Mouse (Mus musculus) large intestine, adult 2 months (tissue): ENCODE measurements around the gene Mad2l2. TPM values are rescaled to one million over a fixed set of nuclear protein-coding genes. Genes with fewer than 3 reads are reported as not detected.

Experiments
- DNase-seq: peaks from one replicate; pipeline ENCODE4 v3.0.0-alpha.2; 2012; ENCODE audit warnings: low read depth, low spot score
- WGBS: fragments of 180-500 bp; shearing (Covaris S2); methylation state at CpG from one replicate; pipeline ENCODE4 v1.1.7; 2018; 5-methylcytosine and 5-hydroxymethylcytosine counted together
- polyA plus RNA-seq: library from polyadenylated mRNA; depleted of rRNA; stranded (reverse); fragments of >200 nt; gene quantifications from 2 replicates; pipeline ENCODE4 v1.2.3, GENCODE M21; 2012; rRNA removed

Mad2l2 gene
- 21.5 and 21.8 TPM in 2 replicates for polyA plus RNA-seq

GRCm38 (mm10) chr4:148130133-148130532, at the start of gene Mad2l2:
TSS of gene Mad2l2 (plus strand) at chr4:148130384.
- 3% methylated on average over 17 of the region's 18 CpGs for WGBS
- DNase-seq, result no peak

DNA sequence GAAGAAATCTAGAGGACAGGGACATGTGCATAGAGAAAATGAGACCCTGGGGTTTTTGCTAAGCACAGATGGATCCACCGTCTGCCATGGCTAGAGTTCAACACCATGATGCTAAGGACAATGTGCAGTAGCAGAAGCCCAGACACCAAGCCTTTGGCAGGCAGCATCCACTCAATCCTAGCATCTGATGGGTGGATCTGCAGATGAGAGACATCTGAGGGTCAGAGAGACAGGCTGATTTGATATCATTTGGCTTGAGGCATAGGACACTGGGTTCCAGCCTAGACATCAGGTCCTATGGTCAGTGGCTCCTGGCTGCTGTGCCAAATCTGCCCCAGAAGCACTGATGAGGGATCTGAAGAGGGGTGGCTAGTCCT, 49.6 kb upstream of the Mad2l2 start:
- DNase-seq, result no peak
- WGBS, result 94% methylated on average over 1 of the region's 1 CpGs

DNA sequence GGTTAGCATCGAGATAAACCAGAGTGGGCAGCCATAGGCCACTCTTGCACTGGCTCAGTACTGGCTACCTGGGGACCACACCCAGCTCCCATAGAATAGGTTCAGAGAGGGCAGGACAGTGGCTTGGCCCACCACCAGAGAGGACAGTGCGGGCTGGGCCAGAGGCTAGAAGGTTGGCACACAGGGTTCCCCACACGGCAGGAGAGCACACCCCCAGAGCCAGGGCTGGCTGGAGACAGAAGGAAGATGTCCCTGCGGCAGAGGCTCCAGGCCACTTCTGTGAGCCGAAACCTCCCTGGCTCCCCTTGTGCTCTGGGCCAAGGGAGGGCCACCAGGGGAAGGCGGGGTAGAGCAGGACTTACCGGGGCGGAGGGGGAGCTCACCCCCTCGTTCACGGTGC, 49.0 kb upstream of the Mad2l2 start:
- no peak for DNase-seq
- 90% methylated on average over 10 of the region's 10 CpGs for WGBS

DNA sequence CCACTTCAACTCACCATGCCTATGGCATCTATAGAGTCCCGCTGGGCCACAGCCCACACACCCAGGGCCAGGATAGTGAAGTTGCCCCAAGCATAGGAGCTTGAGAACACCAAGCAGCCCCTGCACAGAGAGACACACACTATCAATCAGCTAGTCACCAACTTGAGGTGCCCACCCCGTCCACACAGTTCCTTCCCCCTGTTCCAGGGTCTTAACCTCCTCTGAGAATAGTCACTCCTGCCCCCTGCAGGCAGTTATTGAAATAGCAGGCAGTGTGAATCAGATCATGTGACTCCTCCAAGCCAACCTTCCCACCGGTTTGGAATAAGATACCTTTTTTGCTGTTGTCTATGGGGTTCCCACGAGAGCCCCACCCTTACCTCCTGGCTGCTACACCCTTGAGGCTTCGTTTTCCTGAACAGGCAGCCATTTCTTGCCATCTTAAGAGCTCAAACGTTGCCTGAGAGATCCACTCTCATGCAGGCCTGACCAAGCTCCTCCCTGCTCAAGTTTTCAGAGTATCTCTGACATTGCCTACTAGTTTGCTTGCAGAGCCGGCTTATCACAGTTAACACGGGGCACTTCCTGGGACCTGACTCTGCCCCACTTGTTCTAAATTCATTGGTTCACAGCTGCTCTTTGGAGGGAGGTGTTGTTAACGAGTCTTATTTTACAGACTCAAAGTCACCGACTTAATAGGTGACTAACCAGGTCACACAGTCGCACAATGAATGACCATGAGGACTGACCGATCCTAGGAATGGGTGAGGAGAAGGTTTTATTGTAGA, 47.7 kb upstream of the Mad2l2 start:
- DNase-seq, result no peak

GRCm38 (mm10) chr4:148083176-148083899, 46.8 kb upstream of the Mad2l2 start:
- 66% methylated on average over 21 of the region's 21 CpGs for WGBS
- no peak for DNase-seq

More for the DNA sequence above, 47.7 kb upstream of the Mad2l2 start:
- 51% methylated on average over 12 of the region's 12 CpGs for WGBS

DNA sequence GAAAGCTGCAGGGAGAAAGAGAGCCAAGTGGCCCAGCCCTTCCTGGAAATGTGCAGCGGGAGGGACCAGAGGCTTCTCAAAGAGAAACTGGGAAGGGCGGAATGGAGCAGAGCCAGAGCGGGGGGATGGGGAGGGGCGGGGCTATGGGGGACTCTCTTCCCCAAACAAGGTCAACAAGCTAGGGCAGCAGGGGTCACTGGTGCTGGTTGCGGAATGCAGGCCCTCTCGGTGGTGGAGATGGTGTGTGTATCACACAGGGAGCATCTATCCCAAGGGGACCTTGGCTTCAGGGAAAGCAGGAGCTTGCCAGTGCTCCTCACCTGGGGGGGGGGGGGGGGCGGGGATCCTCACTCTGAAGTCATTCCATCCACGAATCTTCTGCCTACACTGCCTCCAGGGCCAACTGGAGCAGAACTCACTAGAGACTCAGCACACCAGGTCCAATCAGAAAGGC, 45.9 kb upstream of the Mad2l2 start:
- WGBS, result 45% methylated on average over 8 of the region's 8 CpGs
- DNase-seq, result no peak

DNA sequence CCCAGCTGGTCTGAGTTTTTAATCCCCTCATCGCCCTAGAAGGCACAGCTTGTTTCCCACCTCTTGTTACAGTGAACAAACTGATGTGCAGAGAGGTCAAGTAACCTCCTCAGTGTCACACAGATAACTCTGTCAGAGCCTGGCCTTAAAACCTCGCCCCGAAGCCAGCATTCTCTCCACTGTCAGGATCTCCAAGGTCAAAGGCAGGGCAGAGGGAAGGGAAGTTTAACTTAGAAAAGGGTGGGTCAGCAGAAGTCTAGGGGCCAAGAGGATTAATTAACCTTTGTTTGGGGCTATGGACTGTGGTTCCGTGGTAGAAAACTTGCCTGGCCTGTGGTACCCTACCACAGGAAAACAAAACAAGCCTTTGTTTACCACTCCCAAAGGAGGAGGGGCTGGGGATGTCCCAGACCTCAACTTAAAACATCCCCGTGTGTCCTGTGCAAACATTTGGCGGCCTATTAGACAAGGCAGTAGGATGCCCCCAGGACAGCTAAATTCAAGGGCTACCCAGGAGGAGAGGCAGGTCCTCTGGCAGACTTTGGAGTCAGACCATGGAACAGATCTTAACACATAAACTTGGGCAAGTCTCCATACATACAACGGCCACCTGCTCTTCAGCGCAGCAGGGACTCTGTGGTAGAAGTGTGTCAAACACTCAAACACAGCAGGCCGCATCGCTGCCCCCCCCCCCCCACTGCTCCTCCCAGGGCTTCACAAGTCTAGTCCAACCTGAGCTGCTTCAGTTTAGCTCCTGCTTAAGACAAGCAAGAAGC, 44.9 kb upstream of the Mad2l2 start:
- WGBS, result 47% methylated on average over 10 of the region's 10 CpGs
- DNase-seq, result no peak

DNA sequence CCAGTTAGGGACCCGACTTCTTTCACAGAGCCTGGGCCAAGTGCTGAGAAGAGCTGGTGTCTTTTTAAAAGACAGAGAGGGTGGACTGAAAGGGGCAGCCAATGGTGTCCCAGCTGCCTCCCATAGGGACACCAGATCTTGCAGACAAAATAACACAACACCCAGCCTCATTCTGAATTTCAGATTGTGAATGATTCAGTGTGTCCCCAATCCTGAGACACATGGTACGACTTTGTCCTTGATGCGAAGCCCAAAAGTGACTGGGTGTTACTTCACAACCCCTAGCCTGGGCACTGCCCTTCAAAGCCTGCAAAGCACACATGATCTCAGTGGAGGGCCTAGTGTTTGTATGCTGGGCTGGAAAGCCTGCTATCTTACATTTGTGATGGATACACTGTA, 44.3 kb upstream of the Mad2l2 start:
- 71% methylated on average over 3 of the region's 3 CpGs for WGBS
- no peak for DNase-seq

DNA sequence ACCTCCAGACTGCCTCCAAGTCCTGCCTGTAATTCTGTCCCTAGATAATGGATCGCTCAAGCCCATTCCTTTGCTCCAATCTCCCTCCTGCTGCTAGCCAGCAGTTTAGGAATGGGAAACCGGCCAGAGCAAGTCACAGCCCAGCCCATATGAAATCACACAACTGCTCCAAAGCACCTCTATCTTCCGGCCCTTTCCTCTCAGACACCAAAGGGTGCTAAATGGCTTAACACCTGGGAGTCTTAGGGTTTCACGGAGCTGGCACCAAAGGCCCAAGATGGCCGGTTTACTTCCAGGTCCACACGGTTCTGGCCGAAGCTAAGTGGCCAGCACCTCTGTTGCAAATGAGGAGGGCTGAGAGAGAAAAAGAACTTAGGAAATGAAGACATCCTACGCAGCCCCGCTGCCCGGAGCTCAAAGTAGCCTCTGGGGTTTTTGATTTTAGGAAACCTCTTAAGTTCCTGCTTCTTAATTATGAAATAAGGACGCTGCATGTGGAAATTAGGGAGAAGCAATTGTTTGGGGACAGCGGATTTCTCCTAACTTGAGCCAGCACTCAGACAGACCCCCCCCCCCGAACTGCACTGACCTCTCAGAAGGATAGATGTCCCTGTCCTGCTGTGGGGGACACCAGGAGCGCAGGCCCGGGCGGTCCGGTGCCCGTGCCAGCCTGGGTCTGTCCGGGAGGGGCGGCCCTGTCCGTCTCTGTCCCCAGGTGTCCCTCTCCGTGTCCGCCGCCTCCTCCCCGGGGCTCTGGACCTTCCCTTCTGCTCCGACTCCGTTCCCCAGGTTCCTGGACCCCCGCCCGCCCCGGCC, 42.9 kb upstream of the Mad2l2 start:
- no peak for DNase-seq
- 2% methylated on average over 30 of the region's 30 CpGs for WGBS

DNA sequence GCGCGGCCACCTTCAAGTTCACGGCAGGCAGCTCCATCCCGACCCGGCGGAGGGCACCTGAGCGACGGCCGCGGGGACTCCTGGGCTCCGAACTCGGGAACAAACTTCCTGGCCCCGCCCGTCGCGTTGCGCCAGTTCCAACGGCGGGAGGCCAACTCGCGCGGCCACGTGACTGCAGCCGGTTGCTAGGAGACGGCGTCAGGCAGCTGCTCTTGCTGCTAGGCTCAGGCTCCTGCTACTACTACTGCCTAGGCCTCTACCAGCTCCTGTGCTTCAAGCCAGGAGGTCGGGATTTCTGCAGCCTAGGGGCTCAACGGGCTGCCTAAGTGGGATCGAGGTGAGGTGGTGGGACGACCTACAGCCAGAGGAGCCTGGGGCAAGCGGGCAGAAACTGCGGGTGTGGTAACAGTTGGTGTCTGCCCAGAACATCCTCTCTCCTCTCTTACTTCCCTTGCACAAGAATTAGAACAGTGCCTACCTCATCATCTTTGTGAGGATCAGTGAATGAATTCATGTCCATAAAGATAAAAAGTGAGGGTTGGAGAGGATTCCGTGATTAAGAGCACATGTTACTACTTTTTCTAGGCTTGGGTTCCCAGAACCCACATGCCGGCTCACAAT, 42.2 kb upstream of the Mad2l2 start, which contains the start of gene Agtrap:
TSS of gene Agtrap (minus strand) at position 125 of the 621 bp plus-strand sequence.
- 7% methylated on average over 34 of the region's 34 CpGs for WGBS

DNA sequence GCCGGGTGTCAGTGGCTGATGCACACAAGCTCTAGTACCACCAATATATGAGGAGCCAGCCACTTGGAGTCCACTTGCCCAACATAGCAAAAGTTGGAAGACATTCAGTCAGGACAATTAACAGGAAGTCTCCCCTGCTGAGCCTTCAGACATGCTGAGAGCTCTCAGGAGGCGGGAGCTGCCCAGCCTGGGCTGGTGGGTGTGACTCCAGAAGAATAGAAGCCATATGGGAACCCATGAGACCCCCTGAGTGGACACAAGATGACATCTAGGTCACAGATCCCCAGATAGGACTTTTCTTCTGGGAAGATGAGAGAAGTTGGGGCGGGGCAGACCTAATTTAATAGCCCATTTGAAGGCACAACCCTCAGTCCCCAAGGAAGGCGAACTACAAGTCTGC, 41.0 kb upstream of the Mad2l2 start:
- no peak for DNase-seq
- 83% methylated on average over 4 of the region's 4 CpGs for WGBS

More for the DNA sequence above, 42.2 kb upstream of the Mad2l2 start, which contains the start of gene Agtrap:
- DNase-seq, result peak; percentile 61

DNA sequence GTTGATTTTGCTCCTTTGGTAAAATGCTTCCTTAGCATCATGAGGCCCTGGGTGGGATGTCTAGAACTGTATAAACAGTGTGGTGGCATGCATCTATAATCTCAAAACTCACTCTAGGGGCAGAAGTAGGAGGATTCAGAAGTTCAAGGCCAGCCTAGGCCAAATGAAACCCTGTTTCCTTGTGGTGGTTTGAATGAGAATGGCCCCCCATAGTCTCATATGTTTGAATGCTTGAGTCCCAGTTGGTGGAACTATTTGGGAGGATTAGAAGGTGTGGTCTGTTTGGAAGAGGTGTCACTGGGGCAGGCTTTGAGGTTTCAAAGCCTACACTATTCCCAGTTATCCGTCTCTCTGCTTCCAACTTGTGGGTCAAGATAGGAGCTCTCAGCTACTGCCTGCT, 39.0 kb upstream of the Mad2l2 start:
- 100% methylated on average over 1 of the region's 1 CpGs for WGBS
- no peak for DNase-seq

DNA sequence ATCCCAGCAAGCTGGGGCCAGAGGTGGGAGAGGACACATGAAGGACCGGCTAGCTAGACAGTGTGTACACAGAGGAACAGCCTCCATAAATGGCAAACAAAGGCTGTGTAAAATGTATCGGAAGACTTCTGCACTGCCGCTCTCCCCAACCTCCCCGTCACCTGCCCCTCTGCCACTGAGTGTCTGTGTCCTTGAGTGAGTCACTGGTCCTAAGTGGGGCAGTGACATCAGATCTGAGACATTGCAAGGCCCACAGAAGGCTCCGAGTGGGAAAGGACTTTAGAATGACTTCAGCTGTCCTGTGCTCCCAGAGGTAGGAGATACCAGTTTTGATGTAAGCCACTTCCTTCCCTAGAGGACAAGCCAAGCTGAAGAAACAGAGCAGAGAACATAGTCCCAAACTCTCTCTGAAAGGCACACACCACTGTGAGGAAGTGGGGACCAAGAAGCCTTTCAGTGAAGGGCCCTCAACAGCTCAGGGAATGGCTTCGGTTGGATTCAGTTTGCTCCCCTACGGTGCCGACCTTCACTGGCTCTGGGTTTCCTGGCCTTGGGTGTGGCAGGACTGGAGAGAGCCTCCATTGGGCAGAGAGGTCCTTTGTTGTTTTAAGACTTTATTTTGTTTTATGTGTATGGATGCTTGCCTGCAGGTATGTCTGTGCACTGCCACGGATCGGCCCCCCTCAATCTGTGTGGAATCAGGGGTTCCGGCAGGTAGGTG, 37.5 kb upstream of the Mad2l2 start:
- 56% methylated on average over 11 of the region's 11 CpGs for WGBS
- no peak for DNase-seq

- DNase-seq, result no peak
- WGBS, result 85% methylated on average over 5 of the region's 5 CpGs
Observed at GRCm38 (mm10) chr4:148094161-148094560, 36.0 kb upstream of the Mad2l2 start.

DNA sequence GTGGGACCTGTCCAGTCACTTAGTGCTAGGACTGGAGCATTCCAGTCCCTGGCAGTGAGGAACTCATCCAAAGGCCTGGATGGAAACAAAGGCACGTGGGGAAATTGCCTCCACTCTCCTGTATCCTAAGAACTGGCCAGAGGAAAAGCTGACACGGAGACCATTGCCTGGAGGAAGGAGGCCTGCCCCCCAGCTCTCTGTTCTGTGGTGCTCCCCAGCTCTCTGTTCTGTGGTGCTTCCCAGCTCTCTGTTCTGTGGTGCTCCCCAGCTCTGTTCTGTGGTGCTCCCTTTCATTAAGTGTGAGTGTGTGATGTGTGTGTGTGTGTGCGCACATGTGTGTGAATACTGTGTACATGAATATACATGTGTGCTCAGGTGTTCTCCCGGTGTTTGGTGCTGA, 35.1 kb upstream of the Mad2l2 start:
- no peak for DNase-seq
- WGBS, result 73% methylated on average over 4 of the region's 4 CpGs

GRCm38 (mm10) chr4:148097936-148098335, 32.2 kb upstream of the Mad2l2 start:
- DNase-seq, result no peak
- 92% methylated on average over 2 of the region's 2 CpGs for WGBS

DNA sequence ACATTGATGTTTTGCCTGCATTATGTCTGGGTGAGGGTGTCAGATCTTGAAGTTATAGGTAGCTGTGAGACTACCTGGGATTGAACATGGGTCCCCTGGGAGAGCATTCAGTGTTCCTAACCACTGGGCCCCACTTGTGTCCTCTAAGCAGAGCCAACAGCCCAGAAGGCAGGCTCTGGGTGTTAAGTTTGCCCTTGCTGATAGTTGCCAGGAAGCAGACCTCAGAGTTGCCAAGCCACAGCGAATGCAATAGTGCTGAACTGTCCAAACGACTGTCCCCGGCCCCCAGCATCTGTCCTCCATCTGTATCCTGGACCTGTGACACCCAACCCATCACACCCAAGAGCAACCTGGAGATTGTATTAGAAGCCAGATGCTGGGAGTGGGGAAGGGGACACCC, 31.5 kb upstream of the Mad2l2 start:
- DNase-seq, result no peak
- 84% methylated on average over 3 of the region's 3 CpGs for WGBS

GRCm38 (mm10) chr4:148101801-148102527, 28.2 kb upstream of the Mad2l2 start:
- 15% methylated on average over 29 of the region's 29 CpGs for WGBS
- DNase-seq, result no peak
